Mouse (Mus musculus) kidney, postnatal 10 days (tissue): Measurements from ENCODE around the gene Hexim1.
A peak's percentile ranks its signal among the peaks of the same experiment; 100 is the strongest.

Experiments
- DNase-seq: peaks from one replicate; pipeline ENCODE4 v3.0.0; 2021; ENCODE audit warnings: mixed read lengths

Hexim1 gene

DNA sequence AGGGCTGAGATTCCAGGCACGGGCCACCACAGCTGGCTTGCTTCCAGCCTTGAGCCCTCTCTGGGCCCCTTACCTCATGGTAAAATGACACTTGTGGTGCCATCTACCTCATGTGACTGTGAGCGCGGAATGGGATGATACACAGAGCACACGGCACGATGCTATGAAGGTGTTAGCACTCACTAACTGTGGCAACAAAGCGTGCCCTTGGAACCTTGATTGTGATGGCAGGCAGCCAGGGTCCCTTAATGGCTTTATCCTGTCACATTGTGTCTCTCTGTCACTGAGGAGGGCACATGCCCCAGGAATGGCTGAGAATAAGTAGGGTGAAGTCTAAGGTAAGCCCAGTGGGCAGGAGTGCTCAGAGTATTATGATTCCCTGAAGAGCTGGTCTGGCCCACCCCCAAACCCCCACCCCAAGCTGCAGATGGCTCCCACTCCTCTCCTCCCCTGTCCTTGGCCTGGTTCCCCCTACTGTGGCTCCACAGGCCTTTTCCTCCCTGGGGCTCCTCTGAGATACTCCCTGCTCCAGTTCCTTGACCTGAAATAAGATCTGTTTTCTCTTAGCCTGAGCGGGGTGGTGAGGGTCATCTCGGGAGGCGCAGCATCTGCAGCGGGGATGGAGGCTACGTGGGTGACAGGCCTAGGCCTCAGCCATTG lies 17.4 kb upstream of the Hexim1 start:
- peak; percentile 44 for DNase-seq

DNA sequence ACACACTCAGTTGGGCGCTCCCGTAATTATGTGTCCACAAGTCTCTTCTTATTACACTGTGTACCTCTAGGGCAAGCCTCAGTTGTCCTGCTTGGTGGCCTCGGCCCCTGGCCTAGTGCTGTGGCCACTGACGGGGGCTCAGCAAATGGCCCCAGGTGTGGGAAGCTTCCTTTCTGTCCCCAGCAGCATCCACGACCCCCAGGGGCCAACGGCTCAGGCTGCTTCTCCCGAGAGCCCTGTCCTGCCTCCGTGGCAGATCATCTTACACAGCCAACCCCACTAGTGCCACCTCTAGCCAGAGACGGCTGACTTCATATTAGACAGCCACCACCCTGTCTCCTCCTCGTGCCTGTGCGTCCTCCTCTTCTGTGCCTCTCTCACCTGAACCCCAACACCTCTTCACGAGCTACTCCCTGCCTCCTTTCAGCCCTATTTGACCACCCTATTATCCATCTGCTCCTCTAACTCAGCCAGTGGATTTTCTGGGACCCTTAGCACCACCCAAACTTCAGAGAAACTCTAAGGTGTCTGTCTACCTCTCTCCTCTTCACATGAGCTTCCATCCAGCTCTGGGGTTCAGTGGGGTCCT lies 16.6 kb upstream of the Hexim1 start:
- DNase-seq = no peak

DNA sequence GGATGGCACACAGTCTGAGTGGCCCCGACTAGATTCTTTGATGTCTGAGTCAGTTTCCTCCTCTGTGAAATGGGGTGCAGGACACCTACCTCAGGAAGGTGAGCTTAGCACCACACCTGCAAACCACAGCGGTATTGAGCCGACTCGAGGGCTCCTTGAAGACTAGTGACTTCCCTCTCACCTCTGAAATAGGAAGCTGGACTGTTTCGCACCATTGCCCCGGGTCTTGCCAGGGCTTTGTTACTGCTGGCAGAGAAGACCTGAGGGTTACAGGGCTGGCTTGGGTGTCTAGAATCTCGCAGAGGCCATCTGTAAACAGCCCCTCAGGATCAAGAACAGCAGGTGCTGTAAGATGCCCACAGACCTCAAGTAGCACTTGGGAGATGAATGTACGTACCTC lies 15.7 kb upstream of the Hexim1 start:
- peak; percentile 19 for DNase-seq

DNA sequence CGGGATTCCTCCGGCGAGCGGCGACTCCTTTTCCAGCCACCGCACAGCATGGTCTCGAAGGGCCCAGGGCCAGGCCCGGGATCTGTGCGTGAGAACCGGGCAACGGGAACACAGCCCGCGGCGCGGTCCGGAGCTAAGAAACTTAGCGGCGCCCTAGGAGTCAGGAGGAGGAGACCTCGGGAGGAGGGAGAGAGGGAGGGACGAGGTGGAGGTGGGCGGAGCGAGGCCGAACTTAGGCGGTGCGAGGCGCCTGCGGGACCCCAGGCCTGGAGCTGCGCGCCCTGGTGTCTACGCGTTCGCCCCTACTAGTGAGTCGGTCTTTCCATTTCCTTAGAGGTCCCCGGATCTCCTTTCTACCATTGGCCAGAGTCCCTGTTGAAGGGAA lies 14.6 kb upstream of the Hexim1 start, which contains the start of the genes Plcd3 and Acbd4:
Plcd3 (minus strand) TSS at position 178 of the 385 bp plus-strand sequence.
Acbd4 (plus strand) TSS at position 202 of the 385 bp plus-strand sequence.
- peak; percentile 92 for DNase-seq

DNA sequence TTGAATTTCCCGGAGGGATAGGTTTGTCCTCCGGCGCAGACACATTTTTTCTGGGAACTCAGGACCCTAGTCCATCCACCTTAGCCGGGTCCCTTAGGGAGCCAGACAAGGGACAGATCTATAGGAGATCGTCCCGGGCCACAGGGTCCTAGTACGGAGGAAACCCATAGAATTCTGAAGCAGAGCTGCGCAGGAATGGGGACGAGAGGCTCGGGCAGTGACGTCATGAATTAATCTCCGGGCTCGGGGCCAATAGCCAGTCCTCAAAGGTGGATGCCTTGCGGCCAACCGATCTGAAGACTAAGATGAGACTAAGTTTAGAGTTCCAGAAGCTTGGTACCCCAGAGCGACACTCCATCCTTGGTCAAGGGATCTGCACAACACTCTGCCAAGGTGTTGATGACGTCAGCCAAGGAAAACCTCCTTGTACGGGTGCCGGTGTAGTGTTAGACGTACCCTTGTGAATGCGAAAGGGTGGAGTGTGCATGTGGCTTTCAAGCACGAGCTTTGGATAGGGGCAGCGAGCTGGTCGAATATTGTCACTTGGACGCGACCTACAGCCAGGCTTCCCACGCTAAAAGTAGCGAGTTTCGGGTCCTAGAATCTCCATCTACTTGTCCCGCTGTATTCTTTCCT lies 14.0 kb upstream of the Hexim1 start:
- DNase-seq = peak; percentile 82

DNA sequence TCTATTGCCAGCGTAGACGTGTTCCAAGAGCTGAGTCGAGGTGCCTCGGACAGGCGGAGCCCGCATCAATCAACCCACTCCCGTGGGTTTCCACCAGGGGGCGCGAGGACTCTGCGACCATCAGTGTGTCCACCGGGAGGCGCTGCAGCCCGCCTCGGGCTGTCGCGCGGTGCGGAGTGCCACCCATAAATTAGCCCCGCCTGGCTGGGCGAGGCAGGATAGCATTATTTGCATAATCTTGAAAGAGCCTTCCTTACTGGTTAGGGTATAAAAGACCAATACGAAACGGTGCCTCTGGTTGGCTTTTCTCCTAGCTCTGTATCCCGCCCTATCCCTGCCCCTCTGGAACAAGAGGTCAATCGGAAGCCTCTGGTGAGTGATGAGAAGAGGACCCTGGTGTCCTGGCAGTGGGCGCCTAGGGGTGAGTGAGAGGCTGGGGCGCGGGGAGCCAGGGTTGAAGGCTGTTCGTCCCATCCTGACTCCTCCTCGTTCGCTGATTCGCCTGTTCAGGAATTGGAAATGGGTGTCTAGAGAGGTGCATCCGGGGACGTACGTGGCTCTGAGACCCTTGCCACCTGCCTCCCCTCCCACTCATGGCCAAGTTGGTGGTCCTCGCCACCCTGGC lies 13.2 kb upstream of the Hexim1 start:
- peak; percentile 97 for DNase-seq

DNA sequence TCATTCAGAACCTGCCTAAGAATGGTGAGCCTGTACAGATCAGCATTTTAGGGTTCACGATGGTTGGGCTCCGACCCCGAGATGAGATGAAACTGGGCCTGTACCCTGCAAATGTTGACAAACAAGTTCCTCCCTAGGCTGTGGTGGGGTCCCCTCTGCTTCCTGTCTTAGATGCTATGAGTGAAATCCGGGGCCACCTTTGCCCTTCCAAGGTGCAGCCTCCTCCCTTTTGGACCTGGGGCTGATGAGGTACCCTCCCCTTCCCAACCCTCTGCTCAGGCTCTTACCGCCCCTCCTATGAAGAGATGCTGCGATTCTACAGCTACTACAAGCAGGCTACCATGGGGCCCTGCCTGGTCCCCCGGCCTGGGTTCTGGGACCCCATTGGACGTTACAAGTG lies 12.4 kb upstream of the Hexim1 start:
- DNase-seq = peak; percentile 32

DNA sequence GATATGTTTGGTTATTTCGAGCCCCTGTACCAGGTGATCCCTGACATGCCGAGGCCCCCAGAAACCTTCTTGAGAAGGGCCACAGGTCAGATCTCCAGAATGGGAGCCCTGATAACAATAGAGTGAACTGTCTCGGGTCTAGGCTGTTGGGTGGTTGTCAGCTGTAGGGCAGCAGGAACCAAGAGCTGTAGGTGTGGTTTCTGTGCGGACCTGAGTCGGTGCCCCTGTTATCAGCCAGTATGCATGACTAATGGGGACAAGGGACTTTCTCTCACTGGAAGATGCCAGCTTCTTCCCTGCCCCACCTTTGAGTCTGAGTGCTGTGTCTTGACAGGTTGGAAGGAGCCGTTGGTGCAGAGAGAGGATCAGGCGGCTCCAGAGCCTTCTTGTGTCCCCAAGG lies 11.6 kb upstream of the Hexim1 start:
- DNase-seq = peak; percentile 12

DNA sequence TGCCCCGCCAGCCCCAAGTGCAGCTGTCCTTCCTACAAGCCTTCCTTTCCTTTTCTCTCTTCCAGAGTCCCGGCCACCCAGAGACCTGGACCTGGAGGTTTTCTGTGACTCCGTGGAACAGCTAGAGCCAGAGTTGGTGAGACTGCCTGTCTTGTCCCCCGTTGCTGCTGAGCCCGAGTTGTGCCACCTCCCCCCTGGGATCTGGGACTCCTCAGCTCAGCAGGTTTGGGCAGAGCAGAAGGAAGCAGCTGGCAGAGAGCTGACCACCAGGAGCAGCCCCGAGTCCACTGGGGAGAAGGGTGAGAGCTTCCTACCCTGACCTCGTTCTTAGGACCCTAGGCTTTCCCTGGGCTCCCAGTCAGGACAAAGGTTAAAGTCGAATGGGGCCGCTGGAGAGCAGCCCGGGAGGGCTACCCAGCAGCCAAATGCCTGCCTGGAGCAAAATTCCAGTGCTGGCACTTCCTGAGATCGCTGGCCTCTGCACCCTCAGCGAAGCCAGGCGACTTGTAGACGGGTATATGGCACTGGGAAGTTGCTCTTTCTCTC lies 10.8 kb upstream of the Hexim1 start:
- DNase-seq = peak; percentile 75

DNA sequence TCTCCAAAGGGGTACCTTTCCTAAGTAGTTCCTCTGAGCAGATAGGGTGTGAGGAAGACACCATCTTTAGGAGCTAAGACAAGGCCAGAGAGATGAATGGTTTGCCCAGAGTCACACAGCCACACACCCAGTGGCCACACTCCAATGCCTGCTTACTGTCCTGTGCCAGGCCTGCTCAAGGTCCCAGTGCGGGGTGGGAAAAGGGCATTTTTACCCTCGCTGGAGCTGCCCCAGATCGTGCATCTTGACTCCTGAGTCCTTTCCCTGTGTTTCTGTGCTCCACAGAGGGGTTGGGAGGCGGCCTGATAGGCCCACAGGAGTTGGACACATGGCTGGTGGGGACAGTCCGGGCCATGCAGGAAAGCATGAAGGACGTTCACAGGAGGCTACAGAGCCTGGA lies 10.2 kb upstream of the Hexim1 start:
- DNase-seq = peak; percentile 12

DNA sequence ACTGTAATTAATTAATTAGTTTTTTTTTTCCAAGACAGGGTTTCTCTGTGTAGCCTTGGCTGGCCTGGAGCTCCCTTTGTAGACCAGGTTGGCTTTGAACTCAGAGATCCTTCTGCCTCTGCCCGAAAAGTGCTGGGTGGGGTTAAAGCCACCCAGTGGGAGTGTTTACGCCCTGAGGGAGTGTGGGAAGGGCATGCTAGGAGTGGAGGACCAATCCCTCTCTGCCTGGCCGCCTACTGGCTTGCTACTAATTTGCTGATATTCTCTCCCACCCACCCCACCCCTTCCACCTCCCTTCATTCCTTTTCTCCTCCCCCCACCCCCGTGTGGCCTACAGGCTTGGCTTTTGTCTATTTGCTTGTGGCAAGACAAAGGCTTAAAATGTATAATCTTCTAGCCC lies 9.6 kb upstream of the Hexim1 start:
- DNase-seq = peak; percentile 9

DNA sequence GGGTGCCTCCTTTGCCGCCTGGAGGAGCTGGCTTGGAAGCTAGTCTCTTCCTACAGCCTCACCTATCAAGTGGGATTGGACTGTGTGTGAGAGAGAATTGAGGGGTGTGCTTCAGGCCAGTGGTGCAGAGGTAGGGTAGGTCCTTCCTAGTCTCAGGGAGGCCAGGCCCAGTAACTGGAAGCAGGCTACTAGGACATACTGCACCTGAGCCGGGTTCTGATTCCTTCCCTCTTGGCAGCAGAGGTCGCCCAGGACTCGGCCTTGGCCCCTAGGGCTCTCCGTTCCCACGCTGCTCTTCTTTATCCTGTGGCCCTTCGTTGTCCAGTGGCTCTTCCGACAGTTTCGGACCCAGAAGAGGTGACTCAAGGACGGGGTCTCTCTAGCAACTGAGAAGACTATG lies 4.7 kb upstream of the Hexim1 start:
- DNase-seq = peak; percentile 37

DNA sequence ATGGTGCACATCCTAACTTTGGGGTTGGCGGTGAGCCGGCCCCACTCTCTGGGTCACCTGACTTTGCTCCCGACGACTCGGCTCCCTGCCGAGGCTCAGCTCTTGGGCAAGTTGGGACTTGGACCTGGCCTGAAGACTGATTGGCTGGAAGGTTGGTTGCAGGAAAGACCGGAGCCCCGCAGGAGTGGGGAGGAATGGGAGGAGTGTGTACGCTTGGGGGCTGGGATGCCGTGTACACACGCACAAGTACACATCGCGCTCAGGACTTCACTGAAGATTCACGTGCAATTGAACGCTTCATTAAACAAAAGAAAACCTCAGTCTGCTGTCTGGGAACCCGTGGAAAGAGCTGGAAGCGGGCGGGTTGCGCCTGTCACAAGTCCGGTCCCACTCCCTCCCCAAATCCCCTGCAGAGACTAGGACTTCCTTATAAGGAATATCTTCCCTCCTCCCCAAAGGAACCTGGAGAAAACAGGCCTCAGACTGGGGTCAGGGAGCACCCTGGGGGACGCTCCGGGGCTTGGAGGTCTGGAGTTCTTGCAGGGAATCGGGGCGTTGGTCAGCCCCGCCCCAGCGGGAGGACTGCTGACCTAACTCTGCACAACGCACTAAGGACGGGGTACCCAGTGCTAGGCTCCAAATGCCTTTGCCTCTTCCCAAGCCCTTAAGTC lies 4.0 kb upstream of the Hexim1 start:
- DNase-seq = peak; percentile 87

DNA sequence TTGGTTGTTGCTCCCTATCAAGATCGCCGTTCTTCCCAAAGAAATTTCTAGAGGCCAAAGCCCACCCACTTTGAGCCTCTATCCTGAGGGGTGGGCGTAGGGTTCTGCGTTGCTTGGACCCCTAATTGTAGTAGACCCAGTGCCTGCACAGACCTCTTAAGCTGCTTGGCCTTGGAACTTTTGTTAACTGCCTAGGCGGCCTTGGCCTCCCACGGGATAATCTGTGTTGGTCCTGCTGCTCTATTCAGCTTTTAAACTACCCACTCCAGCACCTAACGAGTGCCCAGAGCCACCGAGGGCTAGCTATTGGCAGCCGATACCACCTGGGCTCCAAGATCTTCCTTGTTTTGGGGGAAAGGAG lies 3.5 kb upstream of the Hexim1 start:
- no peak for DNase-seq

DNA sequence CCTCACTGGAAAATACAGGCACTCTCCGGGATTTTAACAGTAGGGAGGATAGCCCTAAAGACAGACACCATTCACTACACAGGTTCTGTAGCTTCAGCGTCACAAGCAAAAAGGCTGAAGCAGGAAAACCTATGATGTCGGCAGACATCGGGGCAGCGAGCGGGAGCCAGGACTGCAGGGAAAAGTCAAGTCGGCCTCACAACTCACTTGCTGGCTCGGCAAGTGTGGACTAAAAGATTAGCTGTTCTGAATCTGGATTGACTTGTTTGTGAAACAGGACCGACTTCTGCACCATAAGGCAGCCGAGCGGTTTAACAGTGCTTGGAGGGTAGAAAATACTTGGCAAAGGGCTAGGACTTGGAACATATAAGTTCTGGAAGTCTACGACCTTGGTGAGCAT lies 3.0 kb upstream of the Hexim1 start:
- no peak for DNase-seq

DNA sequence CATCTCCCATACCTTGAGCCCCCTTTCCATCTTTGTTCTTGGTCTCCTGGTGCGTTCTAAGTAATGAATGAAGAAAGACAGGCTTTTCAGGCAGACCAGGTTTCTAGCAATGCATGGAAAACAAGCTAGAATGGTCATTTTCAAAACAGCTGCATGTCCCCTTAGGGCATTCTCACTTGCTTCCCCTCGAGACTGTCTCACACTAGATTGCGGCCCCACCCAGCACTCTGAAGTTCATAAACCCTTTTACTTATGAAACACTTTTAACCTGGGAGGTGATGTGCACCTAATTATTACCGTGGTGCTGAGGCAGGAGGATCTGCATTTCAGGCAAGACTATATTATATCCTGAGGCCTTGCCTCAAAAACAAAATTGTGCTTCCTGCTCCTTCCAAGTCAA lies 2.3 kb upstream of the Hexim1 start:
- DNase-seq = no peak

DNA sequence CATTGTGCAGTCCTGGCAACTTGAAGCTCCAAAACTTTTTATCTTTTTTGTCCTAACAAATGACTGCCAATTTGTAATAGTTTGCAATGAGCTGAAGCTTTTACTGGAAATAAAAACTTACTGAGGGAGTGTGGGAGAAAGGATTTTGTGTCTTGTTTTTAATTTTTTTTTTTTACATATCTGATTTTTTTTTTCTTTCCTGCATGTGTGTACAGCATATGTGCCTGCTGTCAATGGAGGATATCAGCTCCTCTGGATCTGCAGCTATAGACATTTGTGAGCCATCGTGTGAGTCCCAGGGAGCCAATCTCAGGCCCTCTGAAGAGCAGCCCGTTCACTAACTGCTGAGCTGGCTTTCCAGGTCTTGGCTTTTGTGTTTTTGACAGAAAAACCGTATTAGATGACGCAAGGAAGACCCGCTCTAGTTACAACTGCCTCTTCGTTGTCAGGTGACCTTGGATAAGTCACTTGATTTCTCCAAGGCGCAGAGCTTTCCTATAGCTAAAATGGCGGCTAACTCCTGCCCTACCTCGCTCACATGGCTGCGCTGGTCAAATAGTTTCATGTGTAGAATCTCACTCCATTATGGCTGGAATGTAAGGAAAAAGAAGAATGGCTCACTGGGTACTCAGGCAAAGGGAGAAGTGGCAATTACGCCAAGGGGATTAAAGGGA lies 1.6 kb upstream of the Hexim1 start:
- DNase-seq = no peak

DNA sequence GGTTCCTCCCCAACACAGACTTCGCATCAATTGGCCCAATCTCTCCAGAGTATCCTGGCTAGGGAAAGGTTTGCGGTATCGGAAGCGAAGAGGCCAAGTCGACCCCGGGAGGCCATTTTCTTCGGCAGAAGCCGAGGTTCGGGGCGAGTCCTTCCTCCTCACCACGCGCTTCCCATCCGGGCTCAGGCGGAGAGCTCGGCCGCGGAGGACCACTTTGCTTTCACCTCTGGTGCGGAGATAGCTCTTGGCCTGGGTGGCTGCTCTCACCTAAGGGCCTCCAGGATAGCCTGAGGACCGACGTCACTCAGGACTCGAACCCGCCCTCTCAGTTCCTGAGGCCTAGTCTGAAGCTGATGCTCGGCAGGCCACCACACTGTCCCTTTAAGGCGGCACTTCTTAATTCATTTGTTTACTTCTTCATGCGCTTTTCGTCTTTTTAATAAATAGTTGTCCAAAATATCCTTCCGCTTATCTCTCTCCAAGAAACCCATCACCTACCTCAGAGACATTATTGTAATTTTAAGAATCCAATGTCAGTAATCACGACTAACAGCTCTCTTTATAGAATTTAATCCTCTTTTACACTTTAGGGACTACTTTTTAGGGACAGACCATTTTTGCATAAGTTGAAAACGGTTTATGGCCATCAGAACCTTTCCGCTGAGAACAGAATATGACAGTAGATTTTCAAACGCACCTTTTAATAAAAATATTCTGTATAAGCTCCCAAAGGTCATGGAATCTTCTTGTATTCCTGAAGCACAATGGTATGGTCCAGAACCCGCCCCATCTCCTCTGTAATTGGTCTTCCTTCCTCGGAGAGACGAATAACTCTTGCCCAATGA lies 646 bp upstream of the Hexim1 start:
- DNase-seq = peak; percentile 87

DNA sequence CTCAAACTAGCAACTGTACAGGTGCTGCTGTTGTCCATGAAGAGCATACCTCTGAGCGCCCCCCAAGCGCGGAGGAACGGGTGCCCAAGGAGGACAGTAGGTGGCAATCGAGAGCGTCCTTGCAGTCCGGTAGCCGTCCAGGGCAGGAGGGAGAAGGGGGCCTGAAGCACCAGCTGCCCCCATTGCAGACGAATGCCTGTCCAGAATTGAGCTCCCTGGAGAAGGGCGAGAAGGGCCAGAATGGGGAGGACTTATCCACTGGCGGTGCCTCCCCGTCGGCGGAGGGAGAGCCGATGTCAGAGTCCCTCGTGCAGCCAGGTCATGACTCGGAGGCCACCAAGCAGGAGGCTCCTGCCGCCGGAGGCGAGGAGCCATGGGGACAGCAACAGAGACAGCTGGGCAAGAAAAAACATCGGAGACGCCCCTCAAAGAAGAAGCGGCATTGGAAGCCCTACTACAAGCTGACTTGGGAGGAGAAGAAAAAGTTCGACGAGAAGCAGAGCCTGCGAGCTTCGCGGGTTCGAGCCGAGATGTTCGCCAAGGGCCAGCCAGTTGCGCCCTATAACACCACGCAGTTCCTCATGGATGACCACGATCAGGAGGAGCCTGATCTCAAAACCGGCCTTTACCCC lies 1.0 kb downstream of the Hexim1 start:
- peak; percentile 88 for DNase-seq

DNA sequence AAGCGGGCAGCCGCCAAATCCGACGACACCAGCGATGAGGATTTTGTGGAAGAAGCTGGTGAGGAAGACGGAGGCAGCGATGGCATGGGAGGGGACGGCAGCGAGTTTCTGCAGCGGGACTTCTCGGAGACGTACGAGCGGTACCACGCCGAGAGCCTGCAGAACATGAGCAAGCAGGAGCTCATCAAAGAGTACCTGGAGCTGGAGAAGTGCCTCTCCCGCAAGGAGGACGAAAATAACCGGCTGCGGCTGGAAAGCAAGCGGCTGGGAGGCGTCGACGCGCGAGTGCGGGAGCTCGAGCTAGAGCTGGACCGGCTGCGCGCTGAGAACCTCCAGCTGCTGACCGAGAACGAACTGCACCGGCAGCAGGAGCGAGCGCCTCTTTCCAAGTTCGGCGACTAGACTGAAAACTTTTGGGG lies 1.6 kb downstream of the Hexim1 start:
- DNase-seq = peak; percentile 80

DNA sequence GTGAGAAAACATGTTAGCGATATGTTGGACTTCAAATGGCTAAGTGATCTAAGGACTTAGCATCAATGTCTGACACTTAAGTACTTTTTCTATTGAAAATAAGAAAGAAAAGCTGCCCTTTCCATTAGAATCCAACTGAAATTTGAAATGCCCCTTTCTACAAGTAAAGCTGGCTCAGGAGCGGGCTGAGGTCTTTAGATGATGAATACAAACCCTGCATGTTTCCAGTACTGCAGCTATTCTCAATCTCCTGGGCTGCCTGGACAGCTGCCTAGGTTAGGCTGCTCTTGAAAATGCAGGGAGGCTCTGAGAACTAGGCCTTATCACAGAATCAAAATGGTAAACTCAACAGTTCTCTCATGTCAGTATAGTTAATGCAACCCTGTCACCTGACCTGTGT lies 2.8 kb downstream of the Hexim1 start:
- no peak for DNase-seq
